Mouse (Mus musculus) WW6 (cell line): ENCODE data around the gene Spata9.

ENCODE experiments used
- DNase-seq: peaks from one replicate; pipeline ENCODE4 v3.0.0-alpha.2; 2013; ENCODE audit warnings: low read depth, low spot score

Spata9 gene

GRCm38 (mm10) chr13:75992169-75993028 lies 25.4 kb downstream of the Spata9 start:
- no peak for DNase-seq

GRCm38 (mm10) chr13:76003272-76003671 lies 36.3 kb downstream of the Spata9 start:
- no peak for DNase-seq

GRCm38 (mm10) chr13:76014511-76014910 lies 47.6 kb downstream of the Spata9 start:
- DNase-seq, result no peak

DNA sequence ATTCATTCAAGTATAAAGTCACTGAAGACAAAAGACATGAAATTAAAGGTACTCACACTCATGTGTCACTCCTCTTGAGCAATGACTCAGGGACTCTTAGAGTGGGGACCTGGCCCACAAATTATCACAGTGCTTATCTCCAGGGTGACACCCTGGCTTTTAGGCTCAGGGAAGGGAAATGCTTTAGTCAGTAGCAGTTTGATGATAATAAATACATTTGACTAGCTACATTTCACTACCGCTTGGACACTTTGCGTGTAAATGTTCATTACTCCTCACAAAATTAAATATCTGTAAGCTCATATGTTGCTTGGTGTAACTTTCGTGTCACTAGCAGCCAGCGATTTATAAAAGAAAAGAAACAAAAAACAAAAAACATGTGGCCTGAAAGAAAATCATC lies 50.5 kb downstream of the Spata9 start:
- DNase-seq, result no peak

DNA sequence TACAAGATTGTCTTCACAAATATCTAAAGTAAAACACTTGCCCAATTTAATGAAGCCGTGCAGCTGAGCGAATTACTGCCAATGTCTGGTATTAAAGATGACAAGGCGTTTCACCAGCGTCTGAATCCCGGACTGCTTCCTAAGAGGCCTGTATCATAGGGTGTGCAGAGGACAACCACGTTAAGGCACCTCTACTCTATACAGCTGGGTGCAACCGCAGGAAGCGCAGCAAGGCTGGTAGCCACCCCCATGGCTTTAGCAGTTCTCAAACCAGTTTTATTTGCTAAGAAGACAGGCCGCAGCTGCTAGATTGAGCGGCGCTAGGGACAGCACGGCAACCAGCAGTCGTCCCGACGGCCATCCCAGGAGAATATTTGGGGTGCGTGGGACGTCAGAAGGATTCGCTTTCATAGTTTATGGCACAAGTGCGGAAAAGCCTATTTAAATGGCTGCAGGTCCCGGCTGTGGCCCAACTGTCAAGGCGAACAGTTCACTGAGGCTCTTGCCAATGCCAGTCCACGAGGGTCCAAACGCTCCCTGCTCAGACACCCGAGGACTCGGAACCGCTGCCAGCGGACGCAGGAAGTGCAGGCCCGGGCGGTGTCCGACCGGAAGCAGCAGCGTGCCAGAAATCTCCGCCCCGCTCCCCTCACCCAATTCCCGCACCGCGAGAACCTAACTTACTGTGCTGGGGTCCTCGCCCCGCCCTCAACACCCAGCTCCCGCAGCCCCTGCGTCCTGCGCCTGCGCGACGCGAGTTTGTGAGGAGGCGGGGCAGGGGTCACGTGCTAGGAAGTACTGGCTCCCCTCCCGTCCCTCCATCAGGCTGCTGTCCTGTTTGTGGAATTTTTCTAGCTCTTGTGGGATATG lies 51.3 kb downstream of the Spata9 start, which contains the start of gene Rfesd:
TSS of gene Rfesd (minus strand) at position 746 of the 870 bp plus-strand sequence.
- DNase-seq, result peak; percentile 91

- no peak for DNase-seq
These were observed 52.0 kb downstream of the Spata9 start for GRCm38 (mm10) chr13:76018844-76019400.

DNA sequence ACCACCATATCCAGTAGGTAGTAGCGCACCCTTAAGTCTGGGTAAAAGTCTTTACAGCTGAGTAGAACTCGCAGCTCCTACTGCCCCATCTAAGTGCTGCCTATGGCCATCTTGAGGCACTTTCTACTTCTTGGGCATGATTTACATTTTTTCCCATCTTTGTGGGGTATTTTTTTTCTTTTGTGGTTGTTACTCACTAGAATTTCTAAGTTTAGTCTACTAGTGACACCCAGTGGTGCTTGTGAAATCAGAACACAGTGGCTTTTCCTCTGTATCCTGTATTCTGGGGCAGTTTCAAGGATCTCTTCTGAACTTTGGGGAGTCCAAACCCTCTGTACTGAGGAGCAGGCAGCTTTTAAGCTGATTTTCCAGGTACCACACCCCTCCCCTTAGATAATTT lies 54.8 kb downstream of the Spata9 start:
- DNase-seq, result no peak

GRCm38 (mm10) chr13:76024588-76024987 lies 57.6 kb downstream of the Spata9 start:
- no peak for DNase-seq

DNA sequence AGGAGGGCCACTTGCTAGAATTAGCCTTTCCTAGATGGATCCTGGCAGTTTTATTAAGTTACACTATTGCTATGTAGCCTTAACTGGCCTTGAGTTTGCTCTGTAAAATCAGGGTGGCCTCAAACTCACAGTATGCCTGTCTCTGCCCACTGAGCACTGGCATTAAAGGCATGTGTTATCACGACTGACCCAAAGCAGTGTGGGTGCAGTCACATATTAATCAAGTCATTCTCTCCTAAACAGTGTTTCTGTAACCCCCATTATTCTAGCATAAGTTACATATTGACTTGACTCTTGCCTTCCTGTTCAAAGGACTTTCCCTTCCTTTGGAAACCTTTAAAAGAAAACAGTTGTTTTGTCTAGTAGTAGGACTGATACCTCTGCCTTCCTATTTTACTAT lies 75.5 kb downstream of the Spata9 start:
- no peak for DNase-seq

DNA sequence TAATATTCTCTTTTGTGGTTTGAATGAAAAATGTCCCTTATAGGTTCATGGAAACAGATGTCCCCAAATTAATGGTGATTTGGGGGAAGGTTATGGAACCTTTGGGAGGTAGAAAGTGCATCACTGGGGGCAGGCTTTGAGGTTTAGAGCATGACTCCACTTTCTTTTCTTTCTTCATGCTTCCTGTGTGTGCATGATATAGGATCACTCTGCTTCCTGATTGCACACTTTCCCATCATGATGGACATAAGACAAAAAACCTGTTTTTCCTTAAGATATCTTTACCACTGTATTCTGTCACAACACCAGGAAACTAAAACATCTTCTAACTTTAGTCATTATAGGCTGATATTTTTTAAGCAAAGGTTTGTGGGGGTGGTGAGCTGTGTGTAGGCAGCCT lies 78.0 kb downstream of the Spata9 start:
- DNase-seq, result no peak
